Mouse (Mus musculus) brain, embryonic 14.5 days (tissue): ENCODE results near the gene Zc2hc1b. TPM values are rescaled to one million over a fixed set of nuclear protein-coding genes. Genes with fewer than 3 reads are reported as not detected.

ENCODE experiments used
- DNase-seq: peaks from one replicate; pipeline ENCODE4 v3.0.0-alpha.2; 2011; ENCODE audit warnings: low read depth
- CTCF ChIP-seq: fragments of 200-500 bp; IDR thresholded peaks from 2 replicates; pipeline ENCODE4 v1.5.1; 2012; ENCODE audit warnings: inconsistent platforms, mild to moderate bottlenecking, moderate library complexity, borderline replicate concordance; ENCODE audit not compliant: insufficient read depth, insufficient read length; ENCODE audit errors: extremely low read depth
- POLR2A ChIP-seq: fragments of 200-500 bp; IDR thresholded peaks from 2 replicates; pipeline ENCODE4 v1.6.1; 2012; ENCODE audit warnings: mild to moderate bottlenecking, inconsistent platforms, borderline replicate concordance; ENCODE audit not compliant: poor library complexity, insufficient read depth, insufficient read length, severe bottlenecking; ENCODE audit errors: extremely low read depth
- polyA plus RNA-seq: library from polyadenylated mRNA; depleted of rRNA; stranded (reverse); fragments of >200 nt; gene quantifications from 2 replicates; pipeline ENCODE4 v1.2.3, GENCODE M21; 2012

The Zc2hc1b gene
- polyA plus RNA-seq, 1 experiment: not detected

DNA sequence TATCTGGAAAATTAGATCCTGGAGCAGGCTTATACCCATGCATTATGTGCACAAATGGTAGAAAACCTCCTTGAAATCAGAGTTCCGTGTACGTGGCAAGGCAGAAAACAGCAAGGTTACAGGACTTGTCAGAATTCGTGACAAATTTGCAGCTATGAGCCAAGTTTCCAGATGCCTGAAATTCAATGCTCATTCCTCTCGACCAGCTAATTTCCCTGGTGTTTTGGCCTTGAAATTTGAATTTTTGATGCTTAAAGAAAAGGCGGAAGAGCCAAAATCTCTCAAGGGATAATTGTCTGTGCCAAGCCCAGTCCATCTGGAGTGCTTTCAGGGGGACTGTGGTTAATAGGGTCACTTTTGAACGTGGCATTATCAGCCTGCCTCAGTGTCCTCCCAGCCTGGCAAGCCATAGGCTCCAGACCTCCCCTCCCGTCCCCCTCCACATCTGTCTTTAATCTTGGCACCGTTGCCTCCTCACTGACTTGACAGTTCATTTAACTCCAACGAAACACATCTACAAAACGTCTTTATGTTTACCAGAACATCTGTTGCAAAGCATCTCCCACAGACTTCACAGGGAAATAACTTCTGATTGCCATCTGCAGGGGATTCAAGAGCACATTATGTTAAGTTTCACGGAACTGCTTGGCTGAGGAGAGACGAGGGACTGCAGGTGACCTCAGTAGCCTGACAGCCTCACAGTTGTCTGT lies 6.9 kb downstream of the Zc2hc1b start:
- DNase-seq: peak; percentile 82
- TF ChIP-seq POLR2A: no peak
- no peak for TF ChIP-seq CTCF

DNA sequence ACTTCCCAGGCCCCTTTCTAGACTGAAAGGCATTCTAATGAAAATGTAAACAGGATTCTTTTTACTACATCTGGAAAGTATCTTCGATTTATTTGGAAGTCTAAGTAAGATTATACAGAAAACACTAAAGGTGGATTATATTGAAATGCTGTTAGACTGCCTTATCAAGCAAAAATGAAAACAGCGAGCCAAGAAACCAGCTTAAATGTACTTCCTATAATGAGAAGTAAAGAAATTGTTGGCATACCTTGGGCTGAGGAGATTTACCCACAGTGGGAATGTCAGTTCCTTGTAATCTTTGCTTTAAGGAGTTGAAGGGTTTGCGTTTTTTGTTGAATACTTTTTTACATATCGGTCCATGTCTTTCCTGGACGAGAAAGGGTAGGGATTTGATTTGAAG lies 9.4 kb downstream of the Zc2hc1b start:
- DNase-seq: no peak
- TF ChIP-seq CTCF: no peak
- no peak for TF ChIP-seq POLR2A

DNA sequence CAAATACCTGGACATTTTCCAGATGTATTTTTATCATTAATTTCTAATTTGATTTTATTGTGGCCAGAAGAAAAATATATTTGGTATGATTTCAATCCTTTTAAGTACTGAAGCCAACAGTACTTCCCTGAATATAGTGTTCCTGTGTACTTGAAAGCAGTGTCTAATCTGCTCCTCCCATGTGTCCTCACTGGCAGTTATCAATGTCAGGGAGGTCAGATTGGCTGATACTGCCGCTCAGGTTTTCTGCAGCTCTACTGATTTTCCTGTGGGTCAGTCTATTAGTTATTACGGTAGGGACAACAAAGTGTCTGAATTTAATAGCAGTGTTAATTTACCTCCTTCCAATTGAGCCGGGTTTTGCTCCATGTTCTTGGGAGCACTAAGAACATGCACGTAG lies 15.8 kb downstream of the Zc2hc1b start:
- no peak for DNase-seq
- TF ChIP-seq POLR2A (no peak), CTCF (no peak)

DNA sequence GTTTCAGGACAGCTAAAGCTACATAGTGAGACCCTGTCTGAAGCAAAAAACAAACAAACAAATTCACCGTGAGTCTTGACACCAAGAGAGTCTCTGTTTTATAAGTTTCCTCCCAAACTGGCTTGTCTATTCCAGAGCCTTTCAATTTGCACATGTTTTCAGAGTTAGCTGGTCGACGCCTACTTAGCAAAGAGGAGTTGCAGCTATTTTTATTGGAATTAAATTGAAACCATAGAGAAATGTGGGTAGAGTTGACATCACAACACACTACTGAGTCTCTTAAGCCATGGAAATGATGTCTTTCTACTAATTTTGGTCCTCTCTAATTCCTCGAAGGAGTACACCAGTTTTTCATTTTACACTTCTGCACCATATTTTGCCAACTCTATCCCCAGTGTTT lies 16.9 kb downstream of the Zc2hc1b start:
- no peak for DNase-seq
- no peak for TF ChIP-seq CTCF
- no peak for TF ChIP-seq POLR2A

DNA sequence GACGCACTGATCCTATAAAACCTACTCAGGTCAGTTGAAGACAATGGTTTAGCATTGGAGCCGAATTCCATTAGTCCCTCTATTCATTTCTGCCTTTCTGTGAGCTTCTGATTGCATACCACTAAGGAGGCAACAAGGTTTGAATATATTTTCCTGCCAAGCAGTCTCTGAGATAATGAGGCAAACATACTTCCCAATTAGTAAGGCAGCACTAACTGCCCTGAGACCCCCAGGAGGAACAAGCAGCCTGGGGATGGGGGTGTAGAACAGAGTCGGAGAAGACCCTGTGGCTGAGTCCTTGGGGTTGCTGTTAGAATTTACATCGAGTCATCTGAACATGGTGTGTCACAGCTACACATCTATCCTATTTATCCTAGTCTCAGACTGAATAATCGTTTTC lies 22.4 kb downstream of the Zc2hc1b start:
- TF ChIP-seq POLR2A (no peak), CTCF (no peak)
- peak; percentile 62 for DNase-seq

DNA sequence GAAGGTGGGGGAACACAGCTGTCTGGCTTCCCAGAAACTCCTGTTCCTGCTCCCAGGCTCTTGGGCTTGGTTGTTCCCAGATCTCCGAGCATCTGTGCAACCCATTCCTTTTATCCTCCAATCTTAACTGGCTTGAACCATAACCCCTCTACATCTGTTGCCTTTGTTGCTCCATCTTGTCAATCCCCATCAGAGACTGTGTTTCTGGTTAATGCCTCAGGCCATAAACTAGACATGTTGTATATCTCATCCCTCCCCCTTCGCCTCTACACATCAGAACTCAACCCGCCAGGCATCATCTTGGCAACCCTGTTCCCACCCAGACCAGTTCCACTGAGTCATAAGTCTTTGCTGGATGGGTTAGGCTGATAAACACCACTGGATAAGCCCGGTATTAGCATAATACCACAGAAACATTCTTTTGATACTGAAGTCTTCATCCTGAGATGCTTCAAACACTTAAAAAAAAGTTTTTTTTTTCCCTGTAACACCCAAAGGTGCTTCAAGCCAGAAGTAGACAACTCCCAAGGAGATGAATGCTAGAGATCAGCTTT lies 24.9 kb downstream of the Zc2hc1b start:
- no peak for DNase-seq
- TF ChIP-seq CTCF: no peak
- TF ChIP-seq POLR2A: no peak

DNA sequence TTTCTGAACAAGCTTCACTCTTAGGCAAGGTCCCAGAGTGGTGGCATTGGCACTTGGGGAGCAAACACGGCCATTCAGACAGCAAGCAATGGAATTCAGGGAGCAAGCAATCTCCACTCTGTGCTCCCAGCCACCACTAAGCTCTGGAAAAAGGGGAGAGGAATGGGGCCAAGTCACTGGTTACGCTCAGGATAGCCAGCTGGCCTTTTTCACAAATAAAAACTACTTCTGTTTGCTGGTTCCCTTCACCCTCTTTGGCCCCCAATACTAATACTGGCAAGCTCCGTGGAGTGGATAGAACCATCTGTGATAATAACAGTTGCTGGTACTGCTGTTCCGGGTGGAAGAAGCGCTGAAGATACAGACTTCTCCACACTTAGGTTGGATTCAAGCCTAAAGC lies 26.5 kb downstream of the Zc2hc1b start:
- peak; percentile 27 for DNase-seq
- TF ChIP-seq CTCF (no peak), POLR2A (no peak)

DNA sequence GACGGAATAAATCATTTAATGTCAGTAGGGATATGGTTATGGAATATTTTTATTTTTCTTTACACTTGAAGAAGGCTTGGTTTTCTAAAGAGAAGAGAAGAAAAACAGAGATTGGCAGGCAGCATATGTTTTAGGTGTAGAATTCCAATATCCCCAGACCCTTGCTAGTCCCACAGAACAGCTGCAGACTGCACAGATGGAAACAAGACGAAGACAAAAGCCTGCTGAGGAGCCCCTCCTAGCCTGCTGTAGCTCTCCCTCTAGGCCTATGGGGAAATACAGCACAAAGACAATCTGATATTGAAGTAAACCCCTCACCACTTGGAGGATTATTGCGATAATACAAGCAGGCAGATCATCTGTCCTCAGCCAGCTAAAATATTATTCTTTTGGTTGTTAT lies 27.4 kb downstream of the Zc2hc1b start:
- DNase-seq: peak; percentile 53
- TF ChIP-seq CTCF: no peak
- TF ChIP-seq POLR2A: no peak

DNA sequence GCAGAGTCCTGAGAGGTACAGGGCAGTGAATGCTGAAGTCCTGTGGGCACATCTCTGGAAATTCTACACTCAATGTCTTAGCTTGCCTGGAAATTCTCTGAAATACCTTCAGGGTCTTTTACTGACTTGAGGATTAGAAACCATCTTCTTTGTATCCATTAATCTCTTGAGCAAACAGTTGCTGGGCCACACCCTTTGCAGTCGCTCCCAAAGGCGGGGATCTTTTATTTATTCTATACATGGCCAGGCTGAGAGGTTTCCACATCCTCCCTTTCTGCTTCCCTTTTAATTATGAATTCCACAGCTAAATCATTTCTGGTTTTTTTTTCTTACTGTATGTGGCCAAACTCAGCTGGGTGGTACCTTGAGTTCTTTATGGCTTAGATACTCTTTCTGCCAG lies 37.4 kb downstream of the Zc2hc1b start:
- DNase-seq: no peak
- no peak for TF ChIP-seq CTCF
- no peak for TF ChIP-seq POLR2A

DNA sequence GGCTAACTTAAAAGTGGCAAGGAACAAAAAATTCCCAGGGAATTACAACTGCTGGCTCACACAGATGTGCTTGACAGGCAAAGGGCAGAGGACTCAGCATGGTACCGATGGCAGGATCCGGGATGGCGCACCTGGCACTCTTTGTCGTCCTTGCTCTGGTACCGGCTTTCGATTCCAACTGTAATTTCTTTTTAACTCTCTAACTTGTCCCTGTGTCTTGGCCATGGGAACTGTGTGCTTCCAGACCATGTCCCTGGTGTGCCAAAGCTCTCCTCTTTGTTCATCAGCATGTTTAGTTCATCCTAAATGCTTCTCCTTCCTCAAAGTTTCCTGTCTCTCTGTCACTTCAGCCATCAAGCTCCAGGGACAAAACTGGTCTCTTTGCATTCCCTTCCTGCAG lies 39.9 kb downstream of the Zc2hc1b start:
- DNase-seq: no peak
- TF ChIP-seq POLR2A: no peak
- no peak for TF ChIP-seq CTCF

DNA sequence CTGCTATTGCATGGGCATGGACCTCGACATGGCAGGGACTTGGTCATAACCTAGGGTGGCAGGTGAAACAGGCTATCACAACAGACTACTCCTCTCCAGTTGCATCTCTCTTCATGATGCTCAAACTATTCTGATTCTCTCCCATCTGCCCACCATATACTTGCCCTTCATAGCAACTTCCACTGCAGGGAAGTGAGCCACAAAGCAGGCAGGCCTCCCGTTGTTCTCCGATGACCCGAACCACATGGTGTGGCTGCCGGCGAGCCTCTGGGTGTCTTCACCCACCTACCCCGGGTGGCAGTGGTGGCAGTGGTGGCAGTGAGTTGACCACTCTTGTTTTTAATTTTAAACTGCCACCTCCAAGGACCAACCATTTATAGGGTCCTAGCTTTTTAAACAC lies 42.1 kb downstream of the Zc2hc1b start:
- no peak for TF ChIP-seq POLR2A
- no peak for TF ChIP-seq CTCF
- no peak for DNase-seq

DNA sequence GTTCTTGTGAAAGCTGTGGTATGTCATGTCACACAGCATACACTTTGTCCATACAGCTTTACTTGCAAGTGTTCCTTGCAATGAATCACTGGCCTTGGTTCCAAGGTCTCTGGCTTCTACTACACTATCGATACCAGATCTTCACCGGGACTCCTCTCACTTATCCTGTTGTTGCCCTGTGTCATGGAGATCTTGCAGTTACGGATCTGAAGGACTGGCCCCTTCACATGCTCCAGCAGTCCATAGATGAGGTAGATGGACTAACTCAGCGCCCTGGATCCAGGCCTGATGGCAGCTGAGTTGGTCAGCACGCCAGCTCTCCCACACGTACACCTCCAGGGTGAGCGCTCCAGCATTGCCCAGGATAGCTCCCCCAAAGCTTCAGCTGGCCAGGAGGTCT lies 42.5 kb downstream of the Zc2hc1b start:
- TF ChIP-seq POLR2A (no peak), CTCF (no peak)
- no peak for DNase-seq

DNA sequence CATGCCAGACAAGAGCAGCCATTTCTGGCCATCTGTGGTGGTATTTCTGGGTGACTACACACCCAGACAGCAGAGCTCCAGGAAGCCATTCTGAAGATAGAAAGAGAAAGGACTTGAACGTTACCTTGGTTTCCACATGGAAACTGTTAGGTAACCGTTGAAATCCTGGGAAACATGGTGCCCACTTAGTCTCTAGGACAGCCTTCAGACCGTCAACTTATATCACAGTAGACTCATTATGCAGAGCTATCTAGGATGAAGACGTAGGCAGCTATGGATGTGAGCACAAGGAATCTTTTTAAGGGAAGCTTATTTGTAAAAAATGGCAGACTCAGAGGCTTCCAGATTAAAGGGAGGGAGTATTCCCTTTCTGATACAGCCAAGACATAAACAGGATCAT lies 44.0 kb downstream of the Zc2hc1b start:
- TF ChIP-seq POLR2A: no peak
- no peak for TF ChIP-seq CTCF
- DNase-seq: no peak
